Mouse (Mus musculus): ENCODE measurements around the gene Mif.

GRCm38 (mm10) chr10:75822443-75822842, 37.6 kb downstream of the Mif start, which contains the start of gene Gstt4:
- TF ChIP-seq CHD2 (IDR thresholded peaks at IDR 0.05; ENCODE audit: low read depth, low read length) (no peak), MAFK (IDR thresholded peaks at IDR 0.05; ENCODE audit: insufficient read depth, low read depth, low read length) (no peak), ZC3H11A (IDR thresholded peaks at IDR 0.05; ENCODE audit: borderline replicate concordance, low read depth, low read length) (no peak)

Data from ES-E14 (cell line).